Mouse (Mus musculus): Measurements from ENCODE around the gene Mtif2.

DNA sequence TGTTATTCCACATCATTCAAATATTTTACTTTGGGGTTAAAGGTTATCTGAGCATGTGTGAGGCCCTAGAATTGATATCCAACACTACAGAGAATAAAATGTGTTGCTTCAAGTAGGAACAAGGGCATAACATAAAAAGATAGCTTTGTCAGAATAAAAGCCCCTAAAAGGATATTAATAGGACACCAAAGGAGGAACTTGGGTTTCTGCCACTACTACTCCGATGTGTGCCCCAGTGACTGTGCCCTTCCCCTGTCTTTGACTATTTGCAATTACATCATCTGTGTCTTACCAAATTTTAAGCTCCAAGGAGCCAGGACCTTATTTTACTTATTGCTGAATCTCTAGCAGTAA is 23.2 kb downstream of the Mtif2 start:
- no peak for TF ChIP-seq CTCF (IDR thresholded peaks at IDR 0.05; ENCODE audit: borderline replicate concordance, insufficient read depth, low read depth, low read length)
- no peak for TF ChIP-seq POLR2A (IDR thresholded peaks at IDR 0.05; ENCODE audit: borderline replicate concordance, insufficient read depth, low read length)

Measured in cerebellum, adult 2 months (tissue).